Mouse (Mus musculus): ENCODE measurements around the gene Ier3. TPM values are rescaled to one million over a fixed set of nuclear protein-coding genes. Genes with fewer than 3 reads are reported as not detected.
"Not testable (repeated sequence)": the region's sequence is repeated elsewhere in the genome, so short reads cannot be mapped to it uniquely, and the experiment has no call there.

Ier3 gene
- polyA plus RNA-seq, 1 experiment from 2014 or later, result 2.4 TPM

DNA sequence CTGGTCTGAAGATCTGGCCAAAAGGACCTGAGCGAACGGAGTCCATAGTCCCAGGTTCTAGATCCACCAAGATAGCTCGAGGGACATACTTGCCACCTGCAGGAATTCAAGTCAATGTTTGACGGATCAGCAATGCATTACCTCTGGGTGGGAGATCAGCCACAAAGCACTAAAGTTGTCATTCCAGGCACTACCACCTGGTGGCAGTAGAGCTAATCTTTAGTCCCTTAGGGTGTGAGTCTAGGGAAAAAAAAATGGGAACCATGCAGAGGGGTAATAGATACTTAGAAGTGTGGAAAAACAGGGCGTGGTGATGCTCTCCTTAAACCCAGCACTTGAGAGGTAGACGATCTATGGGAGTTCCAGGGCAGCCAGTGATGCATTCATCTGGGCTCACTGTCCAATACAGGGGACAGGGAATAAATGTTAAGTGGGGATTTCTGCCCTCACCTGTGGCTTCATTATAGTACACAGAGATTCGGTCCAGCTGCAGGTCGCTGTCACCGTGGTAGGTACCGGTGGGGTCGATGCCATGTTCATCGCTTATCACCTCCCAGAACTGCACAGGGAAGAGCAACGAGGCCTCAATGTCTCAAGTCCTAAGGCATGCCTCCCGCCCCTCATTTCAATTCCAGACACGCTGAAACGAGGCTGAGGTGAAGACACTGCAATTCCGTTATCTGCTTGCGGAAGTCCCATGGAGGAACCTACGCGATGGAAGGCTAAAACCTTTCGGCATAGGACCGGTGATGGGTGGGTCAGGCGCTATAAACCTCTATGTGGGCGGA is 14.9 kb downstream of the Ier3 start:
- Histone ChIP-seq H3K27me3 (ENCODE audit: control insufficient read depth, insufficient read depth, low read length) (no peaks in the 10 kb centered on the region), H3K4me2 (ENCODE audit: low read depth, low read length, severe bottlenecking) (peak overlapping the region; percentile 83), H3K9me3 (ENCODE audit: control insufficient read depth, low read length) (no peaks in the 10 kb centered on the region), H3K4me1 (replicated peaks; ENCODE audit: control insufficient read depth, insufficient read depth, low read length) (peaks cover 18% of the 10 kb centered on the region), H3K4me3 (ENCODE audit: low read depth, low read length) (peak overlapping the region; percentile 76), H3K9ac (ENCODE audit: low read length) (peak overlapping the region; percentile 94), H3K36me3 (ENCODE audit: control insufficient read depth, insufficient read depth, low read length) (peaks cover 24% of the 10 kb centered on the region), H3K27ac (ENCODE audit: low read depth, low read length) (peak overlapping the region; percentile 97)
- WGBS, result 9% methylated on average over 24 of the region's 24 CpGs
- no peak for ATAC-seq (replicated peaks; ENCODE audit: low FRiP score)
- peak; percentile 89 for DNase-seq (ENCODE audit: low spot score)

DNA sequence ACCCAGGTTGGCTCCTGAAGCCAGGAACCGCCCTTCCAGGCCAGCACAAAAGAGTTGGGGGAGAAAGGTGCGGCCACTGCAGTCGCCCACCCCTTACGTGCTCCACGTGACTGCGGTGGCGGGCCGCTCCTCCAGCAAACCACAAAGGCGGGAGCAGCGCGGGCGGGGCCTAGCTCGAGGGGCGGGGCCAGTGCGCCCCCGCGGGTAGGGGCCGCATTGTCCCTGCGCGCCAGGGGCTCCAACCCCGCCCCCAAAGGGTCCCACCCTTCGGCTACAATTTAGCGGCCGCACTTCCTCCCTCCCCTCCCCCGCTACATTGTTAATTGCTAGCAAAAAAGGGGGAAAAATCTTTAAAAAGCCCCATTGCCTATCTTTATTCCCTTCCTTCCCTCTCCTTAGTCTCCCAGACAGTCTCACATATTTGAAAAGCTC is 15.5 kb downstream of the Ier3 start:
- peak overlapping the region; percentile 94 for H3K9ac ChIP-seq (ENCODE audit: low read length)
- H3K27ac ChIP-seq (ENCODE audit: low read depth, low read length), result peak overlapping the region; percentile 97
- peak overlapping the region; percentile 83 for H3K4me2 ChIP-seq (ENCODE audit: low read depth, low read length, severe bottlenecking)
- 1% methylated on average over 23 of the region's 25 CpGs for WGBS
- peaks cover 24% of the 10 kb centered on the region for H3K36me3 ChIP-seq (ENCODE audit: control insufficient read depth, insufficient read depth, low read length)
- no peaks in the 10 kb centered on the region for H3K9me3 ChIP-seq (ENCODE audit: control insufficient read depth, low read length)
- no peaks in the 10 kb centered on the region for H3K27me3 ChIP-seq (ENCODE audit: control insufficient read depth, insufficient read depth, low read length)
- DNase-seq (ENCODE audit: low spot score), result peak; percentile 98
- ATAC-seq (replicated peaks; ENCODE audit: low FRiP score), result peak; percentile 42
- H3K4me3 ChIP-seq (ENCODE audit: low read depth, low read length), result peak overlapping the region; percentile 76
- H3K4me1 ChIP-seq (replicated peaks; ENCODE audit: control insufficient read depth, insufficient read depth, low read length), result peaks cover 18% of the 10 kb centered on the region

DNA sequence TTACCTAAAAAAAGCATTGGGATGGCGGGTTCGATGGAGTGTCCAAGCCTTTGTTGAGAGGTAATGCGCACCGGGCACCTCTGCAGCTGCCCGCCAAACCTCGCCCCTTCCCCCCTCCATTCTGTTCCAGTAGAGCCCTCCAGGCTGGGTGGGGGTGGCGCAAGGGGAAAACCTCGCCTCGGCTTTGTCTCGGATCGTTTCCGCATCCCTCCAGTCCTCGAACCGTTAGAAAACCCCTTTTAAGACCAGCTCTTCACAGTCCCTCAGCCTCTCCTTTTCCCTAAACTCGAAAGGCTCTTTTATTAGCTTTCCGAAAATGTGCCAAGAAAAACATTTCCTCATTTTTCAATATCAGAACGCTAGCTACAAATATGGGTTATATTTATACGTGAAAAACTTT is 16.0 kb downstream of the Ier3 start:
- ATAC-seq (replicated peaks; ENCODE audit: low FRiP score), result peak; percentile 18; the same call in 1 of the 2 replicates
- WGBS, result under 1% methylated on average over 18 of the region's 18 CpGs

DNA sequence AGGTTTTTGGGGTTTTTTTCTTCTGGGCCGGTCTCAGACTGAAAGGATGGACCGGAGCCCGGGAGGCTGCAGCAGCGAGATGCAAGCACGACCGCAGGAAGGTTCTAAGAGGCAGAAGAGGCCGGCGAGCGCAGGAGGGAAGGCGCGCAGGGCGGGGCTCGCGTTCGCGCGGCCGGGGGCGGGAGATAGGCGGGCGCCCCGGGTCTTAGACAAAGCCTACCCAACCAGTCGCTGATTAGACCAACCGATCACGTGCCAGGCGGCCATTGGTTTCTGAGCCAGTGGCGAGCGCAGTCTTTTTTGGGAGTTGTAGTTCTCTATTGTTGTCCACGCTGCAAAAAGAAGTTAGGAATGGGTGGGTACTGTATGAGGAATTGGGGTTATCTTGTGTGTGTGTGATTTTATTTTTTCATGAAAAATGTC is 16.6 kb downstream of the Ier3 start, which contains the start of gene Tubb5:
Gene Tubb5, minus strand, starts transcription at position 185 of the 423 bp plus-strand sequence.
- ATAC-seq (replicated peaks; ENCODE audit: low FRiP score) (peak; percentile 80), DNase-seq (ENCODE audit: low spot score) (peak; percentile 98)
- Histone ChIP-seq H3K4me2 (ENCODE audit: low read depth, low read length, severe bottlenecking) (peak within 1 kb of the TSS; percentile 83), H3K4me1 (replicated peaks; ENCODE audit: control insufficient read depth, insufficient read depth, low read length) (peaks cover 20% of the 10 kb centered on the region), H3K36me3 (ENCODE audit: control insufficient read depth, insufficient read depth, low read length) (peaks cover 22% of the 10 kb centered on the region), H3K27ac (ENCODE audit: low read depth, low read length) (peak within 1 kb of the TSS; percentile 97), H3K9ac (ENCODE audit: low read length) (peak within 1 kb of the TSS; percentile 94), H3K27me3 (ENCODE audit: control insufficient read depth, insufficient read depth, low read length) (no peaks in the 10 kb centered on the region), H3K4me3 (ENCODE audit: low read depth, low read length) (peak within 1 kb of the TSS; percentile 76), H3K9me3 (ENCODE audit: control insufficient read depth, low read length) (no peaks in the 10 kb centered on the region)
- WGBS, result under 1% methylated on average over 29 of the region's 29 CpGs

More for the DNA sequence above, 16.0 kb downstream of the Ier3 start:
- Histone ChIP-seq H3K36me3 (ENCODE audit: control insufficient read depth, insufficient read depth, low read length) (peaks cover 24% of the 10 kb centered on the region), H3K9ac (ENCODE audit: low read length) (peak overlapping the region; percentile 94), H3K4me2 (ENCODE audit: low read depth, low read length, severe bottlenecking) (peak overlapping the region; percentile 83; the same call in 1 of the 2 replicates), H3K4me1 (replicated peaks; ENCODE audit: control insufficient read depth, insufficient read depth, low read length) (peaks cover 18% of the 10 kb centered on the region), H3K27me3 (ENCODE audit: control insufficient read depth, insufficient read depth, low read length) (no peaks in the 10 kb centered on the region), H3K9me3 (ENCODE audit: control insufficient read depth, low read length) (no peaks in the 10 kb centered on the region), H3K4me3 (ENCODE audit: low read depth, low read length) (peak overlapping the region; percentile 76), H3K27ac (ENCODE audit: low read depth, low read length) (peak overlapping the region; percentile 97)
- peak; percentile 88 for DNase-seq (ENCODE audit: low spot score)

DNA sequence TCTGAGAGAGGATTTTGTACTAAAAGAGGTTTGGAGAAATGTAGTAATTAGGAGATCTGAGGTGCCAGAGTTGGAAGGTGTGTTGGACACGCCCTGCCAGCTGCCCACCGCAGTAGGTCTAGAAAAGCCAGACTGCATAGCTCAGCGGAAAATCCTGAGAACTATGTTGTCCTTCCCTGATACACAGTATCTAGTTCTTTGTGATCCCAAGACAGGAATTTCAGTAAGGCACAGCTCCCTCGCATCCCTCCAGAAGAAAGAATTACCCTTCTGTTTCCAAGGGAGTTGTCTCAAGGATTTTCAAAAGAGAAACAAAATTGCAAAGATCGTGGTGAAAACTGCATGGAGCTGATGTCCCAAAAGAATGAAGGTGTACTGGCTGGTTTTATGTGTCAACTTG is 17.1 kb downstream of the Ier3 start:
- peak overlapping the region; percentile 97 for H3K27ac ChIP-seq (ENCODE audit: low read depth, low read length)
- no peak for DNase-seq (ENCODE audit: low spot score)

DNA sequence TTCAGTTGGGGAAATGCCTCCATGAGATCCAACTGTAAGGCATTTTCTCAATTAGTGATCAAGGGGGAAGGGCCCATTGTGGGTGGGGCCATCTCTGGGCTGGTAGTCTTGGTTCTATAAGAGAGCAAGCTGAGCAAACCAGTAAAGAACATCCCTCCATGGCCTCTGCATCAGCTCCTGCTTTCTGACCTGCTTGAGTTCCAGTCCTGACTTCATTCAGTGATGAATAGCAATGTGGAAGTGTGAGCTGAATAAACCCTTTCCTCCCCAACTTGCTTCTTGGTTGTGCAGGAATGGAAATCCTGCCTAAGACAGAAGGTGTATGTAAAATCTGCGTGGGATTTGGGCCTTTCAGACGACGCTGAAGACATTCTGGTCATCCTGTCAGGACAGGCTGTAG is 17.5 kb downstream of the Ier3 start:
- Histone ChIP-seq H3K9ac (ENCODE audit: low read length) (peak overlapping the region; percentile 94), H3K4me1 (replicated peaks; ENCODE audit: control insufficient read depth, insufficient read depth, low read length) (peaks cover 20% of the 10 kb centered on the region), H3K36me3 (ENCODE audit: control insufficient read depth, insufficient read depth, low read length) (peaks cover 18% of the 10 kb centered on the region), H3K4me3 (ENCODE audit: low read depth, low read length) (peak overlapping the region; percentile 76), H3K4me2 (ENCODE audit: low read depth, low read length, severe bottlenecking) (peak overlapping the region; percentile 67), H3K27ac (ENCODE audit: low read depth, low read length) (peak overlapping the region; percentile 97)
- not testable (repeated sequence) for H3K27me3 ChIP-seq (ENCODE audit: control insufficient read depth, insufficient read depth, low read length); H3K9me3 ChIP-seq (ENCODE audit: control insufficient read depth, low read length); ATAC-seq (replicated peaks; ENCODE audit: low FRiP score); DNase-seq (ENCODE audit: low spot score)
- 47% methylated on average over 3 of the region's 3 CpGs for WGBS

More for the DNA sequence above, 17.1 kb downstream of the Ier3 start:
- Histone ChIP-seq H3K36me3 (ENCODE audit: control insufficient read depth, insufficient read depth, low read length) (peaks cover 20% of the 10 kb centered on the region), H3K4me1 (replicated peaks; ENCODE audit: control insufficient read depth, insufficient read depth, low read length) (peaks cover 20% of the 10 kb centered on the region), H3K27me3 (ENCODE audit: control insufficient read depth, insufficient read depth, low read length) (no peaks in the 10 kb centered on the region), H3K4me2 (ENCODE audit: low read depth, low read length, severe bottlenecking) (peak overlapping the region; percentile 67), H3K9ac (ENCODE audit: low read length) (peak overlapping the region; percentile 94), H3K9me3 (ENCODE audit: control insufficient read depth, low read length) (no peaks in the 10 kb centered on the region), H3K4me3 (ENCODE audit: low read depth, low read length) (peak overlapping the region; percentile 76)
- no peak; the same call in 1 of the 2 replicates for ATAC-seq (replicated peaks; ENCODE audit: low FRiP score)
- WGBS, result 3% methylated on average over 5 of the region's 5 CpGs

DNA sequence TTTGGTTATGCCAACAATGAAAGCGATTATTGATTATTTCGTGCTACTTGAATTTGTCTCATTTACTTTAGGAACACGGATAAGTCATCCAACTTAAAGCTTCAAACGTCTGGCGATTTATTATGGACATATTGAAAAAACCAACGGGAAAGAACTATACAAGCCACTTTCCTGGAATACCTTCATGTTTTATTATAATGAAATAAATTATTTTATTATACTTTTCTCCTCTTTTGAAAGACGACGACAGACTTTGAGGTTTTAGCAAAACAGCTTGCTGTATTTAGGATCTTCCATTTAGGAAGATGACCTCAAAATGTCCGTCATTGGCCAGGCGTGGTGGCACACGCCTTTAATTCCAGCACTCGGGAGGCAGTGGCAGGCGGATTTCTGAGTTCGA is 19.1 kb downstream of the Ier3 start:
- peak overlapping the region; percentile 42 for H3K4me3 ChIP-seq (ENCODE audit: low read depth, low read length)
- peak overlapping the region; percentile 41; the same call in 1 of the 2 replicates for H3K4me2 ChIP-seq (ENCODE audit: low read depth, low read length, severe bottlenecking)
- no peak overlapping the region for H3K9ac ChIP-seq (ENCODE audit: low read length)
- 60% methylated on average over 14 of the region's 14 CpGs for WGBS
- no peaks in the 10 kb centered on the region for H3K9me3 ChIP-seq (ENCODE audit: control insufficient read depth, low read length)
- peaks cover 10% of the 10 kb centered on the region for H3K4me1 ChIP-seq (replicated peaks; ENCODE audit: control insufficient read depth, insufficient read depth, low read length)
- peak overlapping the region; percentile 57; the same call in 1 of the 2 replicates for H3K27ac ChIP-seq (ENCODE audit: low read depth, low read length)
- ATAC-seq (replicated peaks; ENCODE audit: low FRiP score) (no peak), DNase-seq (ENCODE audit: low spot score) (no peak)
- H3K36me3 ChIP-seq (ENCODE audit: control insufficient read depth, insufficient read depth, low read length), result peaks cover 11% of the 10 kb centered on the region; the same call in 1 of the 2 replicates
- no peaks in the 10 kb centered on the region for H3K27me3 ChIP-seq (ENCODE audit: control insufficient read depth, insufficient read depth, low read length)

DNA sequence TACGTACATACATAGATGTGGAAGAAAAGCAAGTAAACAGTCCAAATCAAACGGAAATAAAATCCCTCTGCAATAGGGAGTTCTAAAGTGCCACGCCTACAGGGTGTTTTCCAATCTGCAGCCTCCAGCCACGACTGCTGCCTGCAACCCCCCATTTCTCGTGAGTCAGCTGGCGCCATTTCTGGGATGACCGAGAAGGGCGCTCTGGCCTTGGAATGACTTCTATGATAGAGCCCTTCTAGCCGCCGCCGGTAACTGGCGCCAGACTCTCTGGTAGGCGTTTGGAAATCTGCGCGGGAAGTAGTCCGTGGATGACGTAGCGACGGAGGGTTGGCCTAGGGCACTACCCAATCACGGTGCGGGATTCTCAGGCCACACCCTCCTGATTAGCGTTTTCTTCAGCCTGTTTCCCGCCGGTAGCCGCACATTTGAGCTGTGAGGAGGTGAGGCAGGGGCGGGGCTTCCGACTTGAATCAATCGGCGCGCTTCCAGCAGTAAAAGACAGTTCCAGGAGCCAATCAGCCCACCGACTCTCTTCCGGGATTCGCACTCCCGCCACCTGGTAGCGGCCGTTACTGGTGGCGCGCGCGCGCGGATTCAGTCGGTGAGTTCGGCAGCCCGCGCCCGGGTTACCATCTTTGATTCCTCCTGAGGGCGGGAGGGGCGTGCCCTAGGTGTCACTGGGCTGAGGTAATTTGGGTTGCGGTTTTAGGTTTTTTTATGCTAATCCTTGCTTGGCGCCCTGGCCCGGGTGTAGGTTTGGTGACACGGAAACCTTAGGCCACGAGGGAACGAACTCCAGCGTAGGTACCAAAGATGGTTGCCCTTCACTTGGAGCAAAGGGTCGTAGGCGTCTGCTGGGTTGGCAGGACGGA is 19.8 kb downstream of the Ier3 start, which contains the start of gene Mdc1:
Gene Mdc1, plus strand, starts transcription at position 440 of the 875 bp plus-strand sequence.
- Histone ChIP-seq H3K27ac (ENCODE audit: low read depth, low read length) (peak within 1 kb of the TSS; percentile 79), H3K4me2 (ENCODE audit: low read depth, low read length, severe bottlenecking) (peak within 1 kb of the TSS; percentile 48), H3K27me3 (ENCODE audit: control insufficient read depth, insufficient read depth, low read length) (no peaks in the 10 kb centered on the region), H3K4me3 (ENCODE audit: low read depth, low read length) (peak within 1 kb of the TSS; percentile 42), H3K36me3 (ENCODE audit: control insufficient read depth, insufficient read depth, low read length) (peaks cover 10% of the 10 kb centered on the region; the same call in 1 of the 2 replicates), H3K9me3 (ENCODE audit: control insufficient read depth, low read length) (no peaks in the 10 kb centered on the region), H3K9ac (ENCODE audit: low read length) (peak within 1 kb of the TSS; percentile 76), H3K4me1 (replicated peaks; ENCODE audit: control insufficient read depth, insufficient read depth, low read length) (peaks cover 5% of the 10 kb centered on the region)
- peak; percentile 99 for DNase-seq (ENCODE audit: low spot score)
- ATAC-seq (replicated peaks; ENCODE audit: low FRiP score), result peak; percentile 89
- WGBS, result under 1% methylated on average over 59 of the region's 59 CpGs
